Mouse (Mus musculus) left cerebral cortex, adult 18-20 months (tissue): ENCODE data around the gene Hint2. TPM values are rescaled to one million over a fixed set of nuclear protein-coding genes. Genes with fewer than 3 reads are reported as not detected.

Experiments used
- DNase-seq, 2 experiments: peaks; one replicate each; pipeline ENCODE4 v3.0.0; 2021 to 2022; ENCODE audit warnings: low spot score in 2 of 2, mixed read lengths in 1 of 2
- microRNA-seq, 2 experiments: library from miRNA; unstranded; fragments of <30 nt; microRNA quantifications; one replicate each; pipeline ENCODE4 v1.2.0; 2021
- total RNA-seq, 2 experiments: library from RNA; stranded (reverse); gene quantifications; 2 replicates each; pipeline ENCODE4 v1.2.3; 2021

Gene Hint2
- total RNA-seq, 2 experiments from 2014 or later = 34.1 to 40.5 TPM

DNA sequence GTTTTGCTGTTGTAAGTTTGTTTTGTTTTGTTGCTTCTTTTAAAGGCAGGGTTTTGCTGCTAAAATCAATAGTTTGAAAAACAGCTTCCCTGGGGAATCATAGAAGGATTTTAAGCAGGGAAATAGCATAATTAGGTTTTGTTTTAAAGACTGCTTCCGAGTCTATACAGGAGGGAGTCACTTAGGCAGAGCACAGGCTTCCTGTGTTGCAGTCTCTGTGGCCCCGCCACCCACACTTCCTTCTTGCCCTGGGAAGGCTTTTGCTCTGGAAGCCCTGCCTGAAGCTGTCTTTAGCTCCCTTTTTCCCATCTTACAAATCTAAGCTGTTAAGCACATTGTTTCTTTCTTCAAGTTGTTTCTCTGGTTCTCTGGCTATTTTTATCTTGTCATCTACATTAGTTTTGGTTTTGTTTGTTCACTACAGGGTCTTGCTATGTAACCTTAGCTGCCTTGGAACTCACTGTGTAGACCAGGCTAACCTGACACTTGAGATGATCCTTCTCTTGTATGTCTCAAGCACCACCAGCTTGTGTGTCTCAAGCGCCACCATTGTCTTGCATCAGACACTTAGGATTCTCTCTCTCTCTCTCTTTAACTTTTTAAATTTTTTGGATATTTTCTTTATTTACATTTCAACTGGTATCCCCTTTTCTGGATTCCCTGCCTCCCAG, 43.1 kb downstream of the Hint2 start:
- no peak for DNase-seq

DNA sequence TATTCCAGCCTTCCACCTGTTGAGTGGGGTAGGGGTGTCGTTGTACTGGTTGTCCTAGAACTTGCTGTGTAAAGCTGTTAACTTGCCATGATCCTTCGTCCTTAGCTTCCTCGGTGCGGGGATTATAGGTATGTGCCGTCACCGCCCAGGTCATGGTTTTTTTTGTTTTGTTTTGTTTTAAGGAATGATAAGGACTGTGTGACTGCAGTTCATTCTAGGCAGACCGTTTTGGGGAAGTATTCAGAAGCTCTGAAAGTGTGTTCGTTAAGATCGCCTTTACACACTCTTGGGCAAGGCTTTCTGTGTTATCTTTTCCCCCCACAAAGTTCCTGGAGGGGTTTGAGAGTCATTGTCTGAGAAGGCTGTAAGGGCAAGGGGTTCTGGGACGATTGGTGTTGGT, 43.7 kb downstream of the Hint2 start:
- no peak for DNase-seq

DNA sequence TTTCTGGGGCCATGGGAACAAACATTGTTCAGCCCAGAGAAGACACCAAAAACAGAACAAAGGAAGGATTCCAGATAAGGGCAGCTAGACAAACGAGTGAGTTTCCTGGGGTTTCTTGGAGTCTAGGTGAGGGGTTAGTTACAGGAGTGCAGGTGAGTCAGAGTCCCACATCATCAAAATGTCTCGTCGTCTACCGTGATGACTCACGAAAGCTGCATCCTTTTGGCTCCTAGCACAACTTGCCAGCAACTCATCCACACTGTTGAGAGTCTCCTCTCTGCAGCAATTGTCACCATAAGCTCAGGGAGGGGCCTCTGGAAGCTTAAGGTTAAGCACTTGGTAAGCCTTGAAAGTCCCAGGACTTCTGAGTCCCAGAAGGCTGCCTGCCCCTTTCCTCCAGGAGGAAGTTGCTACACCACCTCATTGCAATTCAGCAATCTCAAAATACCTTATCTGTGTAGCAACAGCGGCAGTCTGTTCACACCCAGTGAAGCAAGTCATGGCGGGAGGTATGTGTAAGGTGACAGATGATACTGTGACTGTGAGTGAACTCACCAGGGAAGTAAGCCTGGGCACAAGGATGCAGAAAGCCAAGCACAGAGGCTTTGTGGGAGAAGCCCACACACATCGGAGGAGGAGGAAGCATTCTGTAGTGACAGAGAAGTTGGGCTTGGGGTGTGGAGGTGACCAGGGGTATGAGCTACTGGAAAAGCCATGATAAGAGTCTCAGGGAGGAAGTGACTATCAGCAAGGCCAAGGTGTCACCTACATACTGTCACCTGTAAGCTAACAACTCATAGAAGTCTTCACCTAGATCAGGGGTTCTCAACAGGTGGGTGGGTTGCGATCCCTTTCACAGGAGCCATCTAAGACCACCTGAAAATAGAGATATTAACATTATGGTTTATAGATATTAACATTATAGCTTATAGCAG, 51.2 kb downstream of the Hint2 start:
- no peak for DNase-seq

Small RNA genes lying within 50 kb of the gene (microRNA-seq; reads per million reads assigned to microRNA genes)
- 0.21 to 0.50 reads per million in 2 experiments for gene Gm25262

Other genes with a start within 250 kb of the Hint2 start
- 1 to 10 TPM in 1 of 2 experiments, under 1 TPM in 1; 0.82 to 1.2 TPM for gene Fam166b, start 227.3 kb downstream of the Hint2 start, total RNA-seq
- gene Tesk1, start 214.5 kb downstream of the Hint2 start, total RNA-seq = 10 to 100 TPM; 90.6 to 96.5 TPM
- 1 to 10 TPM in 1 of 2 experiments, under 1 TPM in 1; 0.84 to 1.3 TPM for gene Cd72, start 201.8 kb downstream of the Hint2 start, total RNA-seq
- gene Sit1, start 172.7 kb downstream of the Hint2 start, total RNA-seq = not detected
- gene Ccdc107, start 163.6 kb downstream of the Hint2 start, total RNA-seq = 10 to 100 TPM; 29.9 to 30.0 TPM
- gene Arhgef39, start 156.8 kb downstream of the Hint2 start, total RNA-seq = 1 to 10 TPM in 1 of 2 experiments, under 1 TPM in 1; 0.21 to 1.8 TPM
- gene Car9, start 149.5 kb downstream of the Hint2 start, total RNA-seq = 1 to 10 TPM in 1 of 2 experiments, under 1 TPM in 1; 0.42 to 1.8 TPM
- gene Tpm2, start 132.7 kb downstream of the Hint2 start, total RNA-seq = 1 to 10 TPM; 8.4 to 9.9 TPM
- 10 to 100 TPM; 78.1 to 80.9 TPM for gene Creb3, start 94.1 kb downstream of the Hint2 start, total RNA-seq
- 10 to 100 TPM; 51.7 to 51.8 TPM for gene Tln1, start 93.8 kb downstream of the Hint2 start, total RNA-seq
- gene Rgp1, start 77.8 kb downstream of the Hint2 start, total RNA-seq = 10 to 100 TPM; 44.8 to 50.1 TPM
- 10 to 100 TPM; 62.1 to 64.2 TPM for gene Gba2, start 77.6 kb downstream of the Hint2 start, total RNA-seq
- gene Msmp, start 72.0 kb downstream of the Hint2 start, total RNA-seq = not detected
- 10 to 100 TPM; 47.5 to 48.4 TPM for gene Npr2, start 24.5 kb downstream of the Hint2 start, total RNA-seq
- gene Spag8, start 2.9 kb downstream of the Hint2 start, total RNA-seq = 1 to 10 TPM in 1 of 2 experiments, under 1 TPM in 1; 0.87 to 2.1 TPM
- gene Tmem8b, start 12.5 kb upstream of the Hint2 start, total RNA-seq = 10 to 100 TPM; 57.7 to 64.8 TPM
- 1 to 10 TPM; 1.6 to 1.7 TPM for gene Fam221b, start 12.7 kb upstream of the Hint2 start, total RNA-seq
- gene Olfr70, start 44.3 kb upstream of the Hint2 start, total RNA-seq = not detected
- gene Olfr71, start 53.8 kb upstream of the Hint2 start, total RNA-seq = under 1 TPM in 1 of 2 experiments, not detected in 1; 0.12 TPM
- 1 to 10 TPM in 1 of 2 experiments, under 1 TPM in 1; 0.61 to 1.5 TPM for gene Hrct1, start 70.7 kb upstream of the Hint2 start, total RNA-seq
- 1 to 10 TPM in 1 of 2 experiments, under 1 TPM in 1; 0.44 to 1.1 TPM for gene Spaar, start 73.6 kb upstream of the Hint2 start, total RNA-seq
- gene Olfr159, start 114.5 kb upstream of the Hint2 start, total RNA-seq = not detected
- not detected for gene Olfr156, start 167.4 kb upstream of the Hint2 start, total RNA-seq
- gene Olfr157, start 183.7 kb upstream of the Hint2 start, total RNA-seq = not detected
- gene Olfr155, start 195.1 kb upstream of the Hint2 start, total RNA-seq = not detected
- 1 to 10 TPM; 6.5 to 8.3 TPM for gene Reck, start 219.1 kb upstream of the Hint2 start, total RNA-seq